Mouse (Mus musculus): ENCODE measurements at regions not wholly inside any gene's neighbourhood (a gene's known extent, or its start where the extent isn't known, plus 50 kb on each side); places are given as distances from the start of the nearest gene placed in this dataset.

- DNase-seq (ENCODE audit: extremely low spot score, low spot score), result no peak
Measured at GRCm38 (mm10) chr10:38516636-38517035, 304.9 kb downstream of the Rfpl4b start.

Data from neural tube, embryonic 10.5 days (tissue).